Mouse (Mus musculus) 3T3-L1 (cell line): Measurements from ENCODE around the gene Notum.
A peak's percentile ranks its signal among the peaks of the same experiment; 100 is the strongest.

Source experiments
- DNase-seq: peaks from one replicate; pipeline ENCODE4 v3.0.0-alpha.2; 2015; ENCODE audit warnings: low read depth, low spot score

Gene Notum

DNA sequence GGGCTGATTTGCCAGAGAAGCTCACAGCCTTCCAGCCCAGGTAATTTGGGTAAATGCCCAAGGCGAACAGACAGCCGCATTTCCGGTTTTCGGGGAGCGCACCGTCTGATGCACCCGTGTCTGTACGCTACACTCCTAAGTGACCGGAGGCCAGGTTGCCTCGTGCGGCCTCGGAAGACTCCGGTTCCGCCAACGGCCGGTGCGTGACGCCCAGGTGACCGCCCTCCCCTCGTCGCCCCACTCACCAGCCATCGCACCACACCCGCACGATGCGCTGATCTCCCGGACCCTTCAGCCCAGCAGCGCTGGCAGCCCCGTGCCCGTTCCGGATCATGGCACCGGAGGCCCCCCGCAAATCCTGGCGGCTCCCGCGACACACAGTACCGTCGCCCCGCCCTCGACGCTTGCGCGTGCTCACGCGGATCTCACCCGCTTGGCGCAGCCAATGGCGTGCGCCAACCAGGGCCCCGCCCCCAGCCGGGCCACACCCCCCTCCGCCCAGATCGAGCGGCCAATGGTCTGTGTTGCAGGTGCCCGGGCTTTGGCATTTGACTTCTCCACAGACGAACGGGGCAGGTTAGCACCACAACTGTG is 43.4 kb downstream of the Notum start, which contains the start of gene Pcyt2:
Gene Pcyt2 (minus strand): TSS at position 418 of the 594 bp plus-strand sequence.
- peak; percentile 81 for DNase-seq

- no peak for DNase-seq
These were observed 44.2 kb downstream of the Notum start for GRCm38 (mm10) chr11:120616617-120617294.

DNA sequence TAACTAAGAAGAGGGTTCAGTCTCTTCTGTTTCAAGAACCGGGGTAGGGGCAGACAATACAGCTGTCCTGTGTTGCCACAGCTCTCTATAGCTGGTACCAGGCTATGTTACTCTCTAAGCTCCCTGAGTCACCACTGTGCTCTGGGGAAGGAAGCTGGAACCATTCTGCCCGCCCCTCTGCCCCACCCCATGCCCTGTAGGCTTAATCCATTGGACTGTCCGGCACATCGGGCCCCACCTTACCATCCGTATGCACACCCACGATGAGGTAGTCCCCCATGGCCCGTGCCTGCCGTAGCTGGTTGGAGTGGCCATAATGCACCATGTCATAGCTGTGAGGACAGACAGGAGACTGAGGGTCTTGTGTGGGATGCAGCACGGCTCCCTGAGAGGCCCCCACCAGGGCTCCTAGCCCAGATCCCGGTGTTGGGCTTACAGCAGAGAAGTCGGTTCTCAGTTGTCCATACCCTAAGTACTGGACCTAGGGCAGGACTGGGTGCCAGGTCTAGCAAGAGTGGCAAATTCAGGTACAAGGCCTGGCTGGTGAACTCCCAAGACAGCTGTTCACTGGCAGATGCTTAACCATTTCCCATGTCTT is 45.3 kb downstream of the Notum start:
- no peak for DNase-seq

GRCm38 (mm10) chr11:120615167-120615566 is 45.8 kb downstream of the Notum start:
- DNase-seq, result no peak

DNA sequence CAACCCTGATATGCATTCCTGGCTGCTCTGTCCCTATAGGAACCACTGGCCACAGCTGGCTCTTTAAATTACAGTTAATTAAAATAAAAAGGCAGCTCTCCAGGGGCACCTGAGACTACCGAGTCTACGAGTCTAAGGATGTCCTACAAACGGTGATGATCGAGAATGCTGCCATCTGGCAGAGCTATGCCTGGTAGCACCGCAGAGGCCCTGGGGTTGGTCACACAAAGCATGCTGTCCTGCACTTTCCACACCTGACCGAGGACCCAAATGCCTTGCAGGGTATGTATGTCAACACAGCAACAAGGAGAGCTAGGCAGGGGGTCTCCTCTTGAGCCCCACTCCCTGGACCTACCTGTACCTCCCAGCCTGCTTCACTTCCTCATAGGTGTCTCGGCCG is 47.0 kb downstream of the Notum start:
- DNase-seq, result no peak

DNA sequence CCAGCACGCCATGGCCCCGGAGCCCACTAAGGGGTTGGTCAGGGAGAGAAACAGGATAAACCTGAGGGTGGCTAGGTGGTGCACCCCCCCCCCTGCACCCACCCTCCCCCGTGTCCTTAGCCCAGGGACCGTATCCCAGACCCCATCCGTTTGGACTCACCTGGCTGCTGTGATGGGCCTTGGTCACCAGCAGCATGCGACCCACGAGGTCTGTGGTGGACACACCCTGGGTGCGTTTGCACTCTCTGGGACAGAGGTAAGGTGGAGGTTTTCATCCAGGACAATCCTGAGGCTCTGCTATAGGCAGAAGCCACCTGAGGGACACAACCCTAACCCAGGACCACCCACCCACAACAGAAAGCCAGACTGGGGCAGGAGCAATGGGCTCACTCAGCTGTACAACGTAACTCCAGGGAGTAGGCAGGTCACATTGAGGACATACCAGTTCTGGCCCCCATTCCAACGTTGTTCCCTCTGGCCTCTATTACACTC is 47.4 kb downstream of the Notum start:
- no peak for DNase-seq

DNA sequence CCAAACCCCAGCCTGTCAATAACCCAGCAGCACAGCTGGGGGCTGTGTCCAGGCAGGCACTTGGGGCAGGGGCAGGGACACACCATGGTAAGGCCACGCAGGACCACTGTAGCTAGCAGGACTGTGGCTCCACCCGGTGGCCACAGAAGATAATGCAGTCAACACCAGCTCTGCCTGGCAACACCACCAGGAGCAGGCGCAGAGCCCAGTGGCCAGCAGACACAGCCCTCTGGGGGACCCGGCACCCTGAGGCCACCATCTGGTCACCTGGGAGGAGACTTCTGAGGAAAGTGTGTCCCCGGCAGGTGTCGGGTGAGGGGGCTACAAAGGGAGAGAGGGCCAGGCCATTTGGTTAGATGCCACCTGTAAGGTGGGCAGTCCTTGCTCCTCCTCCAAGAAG is 48.2 kb downstream of the Notum start:
- DNase-seq, result peak; percentile 75

DNA sequence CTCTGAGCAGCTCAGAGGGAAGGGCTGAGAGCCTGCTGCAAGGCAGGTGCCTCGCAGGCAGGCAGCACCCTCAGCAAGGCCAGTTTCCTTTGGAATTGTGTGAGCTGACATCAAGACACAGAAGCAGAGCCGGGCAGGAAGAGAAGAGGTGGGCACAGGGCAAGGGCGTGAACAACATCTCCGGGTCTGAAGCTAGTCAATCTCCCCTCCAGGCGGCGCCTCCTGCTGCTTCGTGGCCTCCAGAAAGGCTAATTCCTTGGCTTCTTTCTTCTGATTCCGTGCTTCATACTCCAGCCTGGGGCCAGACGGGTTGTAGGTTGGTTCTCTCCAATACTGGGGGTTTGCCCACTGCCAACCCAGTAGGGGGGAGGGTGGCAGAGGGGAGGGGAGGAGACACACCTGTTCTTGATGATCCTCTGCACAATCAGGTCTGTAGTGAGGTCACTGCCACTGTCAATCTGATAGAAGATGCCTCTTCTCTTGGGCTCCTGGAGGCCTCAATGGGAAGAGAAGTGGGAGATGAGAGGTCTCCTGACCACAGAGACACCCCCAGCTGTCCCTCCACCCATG is 50.4 kb downstream of the Notum start:
- no peak for DNase-seq

DNA sequence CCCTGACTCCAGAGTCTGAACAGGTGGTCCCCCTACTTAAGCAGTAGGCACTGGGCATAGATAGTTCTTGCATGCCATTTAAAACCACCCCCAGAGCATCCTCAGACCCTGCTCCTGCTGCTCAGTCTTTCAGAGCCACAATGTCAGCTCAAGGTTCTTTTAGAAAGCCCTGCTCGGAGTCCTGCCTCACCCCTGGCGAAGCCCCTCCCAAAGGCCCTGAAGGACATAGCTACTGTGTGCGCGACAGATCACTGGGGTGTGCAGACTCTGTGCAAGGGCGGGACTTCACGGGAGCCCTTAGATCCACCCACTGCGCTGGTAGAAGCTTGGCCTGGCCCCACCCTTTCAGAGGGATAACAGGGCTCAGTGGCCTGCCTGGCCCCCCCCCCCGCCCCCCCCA is 51.7 kb downstream of the Notum start:
- no peak for DNase-seq

- no peak for DNase-seq
These were observed 52.5 kb downstream of the Notum start, which contains the start of gene Npb for GRCm38 (mm10) chr11:120608241-120609034. Npb (plus strand) TSS chr11:120608477.

- no peak for DNase-seq
These were observed 54.2 kb downstream of the Notum start for GRCm38 (mm10) chr11:120606764-120607163.

DNA sequence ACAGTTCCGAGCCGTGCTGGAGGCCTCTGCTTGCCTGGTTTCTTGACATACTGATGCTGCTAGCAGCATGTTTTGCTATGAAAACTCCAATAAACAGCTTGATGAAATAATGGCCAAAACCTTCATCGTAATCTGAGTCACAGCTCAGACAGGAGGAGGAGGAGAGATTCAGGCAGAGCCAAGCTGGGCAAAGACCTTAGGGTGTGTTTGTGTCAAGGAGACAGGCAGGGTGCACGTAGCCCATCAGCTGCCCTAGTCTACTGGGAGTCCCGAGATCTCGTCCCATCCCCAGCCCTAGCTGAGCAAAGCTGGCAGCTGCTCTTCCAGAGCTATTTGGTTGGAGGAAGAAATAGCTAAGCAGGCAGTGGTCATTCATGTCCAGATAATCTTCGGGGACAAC is 55.3 kb downstream of the Notum start:
- DNase-seq, result no peak
